8 mouse cellular contexts compared by ENCODE assay signal in genomic region chr7:80057781-80058180, GRCm38 (mm10). TPM values are rescaled to one million over a fixed set of nuclear protein-coding genes. Genes with fewer than 3 reads are reported as not detected.
DNase-seq lines count a peak whose midpoint lies in the region; ATAC-seq lines count a peak whose summit lies in the region.

No protein-coding gene starts in this region.

- H3K27me3 ChIP-seq in heart, embryonic 14.5 days (ENCODE audit: control insufficient read depth, insufficient read depth, low read length) = no peaks in the 10 kb centered on the region
- no peaks in the 10 kb centered on the region for H3K27me3 ChIP-seq in embryonic facial prominence, embryonic 10.5 days (replicated peaks; ENCODE audit: low read depth, poor library complexity, severe bottlenecking)
- no peaks in the 10 kb centered on the region for H3K27me3 ChIP-seq in kidney, embryonic 14.5 days (ENCODE audit: control insufficient read depth, insufficient read depth, low read length)

- H3K4me2 ChIP-seq in heart, embryonic 14.5 days (ENCODE audit: low read length) = peak overlapping the region; percentile 21
- H3K4me2 ChIP-seq in kidney, embryonic 14.5 days (replicated peaks; ENCODE audit: low read depth, low read length) = peak overlapping the region; percentile 10; the same call in 1 of the 2 replicates

- no peak for ATAC-seq in heart, embryonic 14.5 days (ENCODE audit: insufficient number of reproducible peaks, insufficient read depth, low FRiP score, low read depth)
- ATAC-seq in kidney, embryonic 14.5 days (ENCODE audit: low FRiP score, low TSS enrichment) = no peak

- intact Hi-C loops in heart, postnatal 10 days (cut with DNase I) = no loop called here

- H3K4me3 ChIP-seq in heart, embryonic 14.5 days (ENCODE audit: control insufficient read depth in 1 of 2, insufficient read depth in 1 of 2, low read depth in 1 of 2, low read length in 2 of 2) = no peak overlapping the region
- H3K4me3 ChIP-seq in embryonic facial prominence, embryonic 10.5 days = no peak overlapping the region
- no peak overlapping the region for H3K4me3 ChIP-seq in kidney, embryonic 14.5 days (ENCODE audit: low read length)

- peaks cover 7% of the 10 kb centered on the region; the same call in 1 of the 2 replicates for H3K36me3 ChIP-seq in heart, embryonic 14.5 days (ENCODE audit: control insufficient read depth, insufficient read depth, low read length)
- peaks cover 20% of the 10 kb centered on the region for H3K36me3 ChIP-seq in embryonic facial prominence, embryonic 10.5 days (replicated peaks)
- H3K36me3 ChIP-seq in kidney, embryonic 14.5 days (ENCODE audit: control insufficient read depth, insufficient read depth, low read length) = no peaks in the 10 kb centered on the region; the same call in 1 of the 2 replicates

- WGBS in heart, embryonic 14.5 days = 42% methylated on average over 14 of the region's 14 CpGs
- WGBS in embryonic facial prominence, embryonic 10.5 days = 41% methylated on average over 14 of the region's 14 CpGs
- 45% methylated on average over 14 of the region's 14 CpGs for WGBS in kidney, embryonic 14.5 days

- H3K9ac ChIP-seq in heart, embryonic 14.5 days (ENCODE audit: low read length) = 0 out of 2 replicates have a peak overlapping the region, but pooled peaks have one; percentile 44
- no peak overlapping the region for H3K9ac ChIP-seq in kidney, embryonic 14.5 days (ENCODE audit: low read depth, low read length)

- peaks cover 55 to 60% of the 10 kb centered on the region in 2 experiments for H3K4me1 ChIP-seq in heart, embryonic 14.5 days (ENCODE audit: control insufficient read depth in 2 of 2, insufficient read depth in 2 of 2, low read length in 2 of 2)
- H3K4me1 ChIP-seq in embryonic facial prominence, embryonic 10.5 days = peaks cover 82% of the 10 kb centered on the region
- peaks cover 43% of the 10 kb centered on the region for H3K4me1 ChIP-seq in kidney, embryonic 14.5 days (ENCODE audit: control insufficient read depth, insufficient read depth, low read length)

- DNase-seq in heart, postnatal 10 days = no peak
- no peak for DNase-seq in embryonic facial prominence, embryonic 10.5 days (ENCODE audit: low spot score)
- peak; percentile 53 for DNase-seq in neural tube, embryonic 10.5 days (ENCODE audit: extremely low spot score, low spot score)
- DNase-seq in B cell, adult 2 months = no peak
- no peak for DNase-seq in spleen, adult 18-20 months
- no peak for DNase-seq in cerebellum, adult 9-11 months

- no peaks in the 10 kb centered on the region for H3K9me3 ChIP-seq in heart, embryonic 14.5 days (ENCODE audit: control insufficient read depth, low read length)
- H3K9me3 ChIP-seq in embryonic facial prominence, embryonic 10.5 days = no peaks in the 10 kb centered on the region
- no peaks in the 10 kb centered on the region for H3K9me3 ChIP-seq in kidney, embryonic 14.5 days (ENCODE audit: control insufficient read depth, low read length)

- H3K27ac ChIP-seq in heart, embryonic 14.5 days (replicated peaks in 1 of 2; ENCODE audit: control insufficient read depth in 1 of 2, insufficient read depth in 1 of 2, low read depth in 2 of 2, low read length in 2 of 2) = peak overlapping the region; percentile 74 to 90
- H3K27ac ChIP-seq in embryonic facial prominence, embryonic 10.5 days (replicated peaks) = peak overlapping the region; percentile 78
- peak overlapping the region; percentile 69; the same call in 1 of the 2 replicates for H3K27ac ChIP-seq in kidney, embryonic 14.5 days (ENCODE audit: low read depth, low read length)

RNA-seq across cellular contexts. Expression of gene Zfp710, which starts 33.2 kb away (rescaled TPM):
- polyA plus RNA-seq in heart, embryonic 14.5 days (2014; fragmentation: Nextera tagmentation; extraction: Ambion mirVana) = 11.5 and 12.2 TPM in 2 replicates
- 10 to 100 TPM; 20.1 to 24.4 TPM for total RNA-seq in heart, postnatal 10 days (2021)
- polyA plus RNA-seq in embryonic facial prominence, embryonic 10.5 days (2016; fragmentation: Nextera tagmentation; extraction: Ambion mirVana) = 21.5 and 25.2 TPM in 2 replicates
- 23.6 and 25.7 TPM in 2 replicates for polyA plus RNA-seq in kidney, embryonic 14.5 days (2014; fragmentation: Nextera tagmentation; extraction: Ambion mirVana)

RNA-seq across cellular contexts. Expression of gene Idh2, which starts 57.4 kb away (rescaled TPM):
- polyA plus RNA-seq in heart, embryonic 14.5 days (2014; fragmentation: Nextera tagmentation; extraction: Ambion mirVana) = 2,473 and 2,606 TPM in 2 replicates
- total RNA-seq in heart, postnatal 10 days (2021) = 1,000 to 10,000 TPM; 1,610 to 1,731 TPM
- 522 and 534 TPM in 2 replicates for polyA plus RNA-seq in embryonic facial prominence, embryonic 10.5 days (2016; fragmentation: Nextera tagmentation; extraction: Ambion mirVana)
- 549 and 658 TPM in 2 replicates for polyA plus RNA-seq in kidney, embryonic 14.5 days (2014; fragmentation: Nextera tagmentation; extraction: Ambion mirVana)
